Mouse (Mus musculus) ES-E14 (cell line): ENCODE measurements around the gene Olfr1495.

Experiments
- CHD2 ChIP-seq: IDR thresholded peaks from 2 replicates; pipeline ENCODE4 v1.6.1; 2014; ENCODE audit warnings: mild to moderate bottlenecking, low read depth, low read length, inconsistent platforms
- MAFK ChIP-seq: IDR thresholded peaks from 2 replicates; pipeline ENCODE4 v1.6.1; 2014; ENCODE audit warnings: mild to moderate bottlenecking, low read depth, low read length, inconsistent platforms; ENCODE audit not compliant: insufficient read depth

DNA sequence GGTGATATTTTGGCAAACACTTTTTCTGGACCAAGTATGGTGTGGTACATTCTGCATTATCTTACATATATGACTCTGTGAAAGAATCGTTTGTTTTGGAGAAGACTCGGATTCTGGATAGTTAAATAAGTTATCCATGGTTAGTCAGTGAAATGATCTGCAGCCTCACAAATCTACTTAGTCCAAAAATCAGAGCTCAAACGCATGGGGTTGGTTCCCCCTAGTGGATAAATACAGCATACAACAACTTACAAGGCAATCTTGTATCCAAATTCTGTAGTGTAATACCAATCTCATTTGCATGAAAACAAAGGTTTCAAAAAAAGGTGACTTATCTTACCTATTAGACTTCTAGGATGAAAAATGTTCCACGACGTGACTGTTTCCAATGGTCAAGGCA lies 54.4 kb downstream of the Olfr1495 start:
- TF ChIP-seq CHD2: no peak
- no peak for TF ChIP-seq MAFK
